Mouse (Mus musculus) erythroblast, embryonic 14.5 days (primary cell): ENCODE measurements around the gene Gal3st4. TPM values are rescaled to one million over a fixed set of nuclear protein-coding genes. Genes with fewer than 3 reads are reported as not detected.

Experiments used
- H3K27me3 ChIP-seq: 2 replicates; pipeline ENCODE4 v1.6.1; 2012; ENCODE audit warnings: inconsistent platforms; ENCODE audit not compliant: control insufficient read depth
- H3K36me3 ChIP-seq: 2 replicates; pipeline ENCODE4 v1.6.1; 2012; ENCODE audit warnings: mild to moderate bottlenecking, inconsistent platforms; ENCODE audit not compliant: control insufficient read depth
- H3K4me1 ChIP-seq: 2 replicates; pipeline ENCODE4 v1.6.1; 2012; ENCODE audit warnings: inconsistent platforms; ENCODE audit not compliant: control insufficient read depth
- H3K4me3 ChIP-seq: replicated peaks from 2 replicates; pipeline ENCODE3; 2012; ENCODE audit warnings: moderate library complexity, mild to moderate bottlenecking, inconsistent platforms
- H3K9me3 ChIP-seq: 2 replicates; pipeline ENCODE4 v1.6.1; 2012; ENCODE audit warnings: low read length, inconsistent platforms, mixed read lengths; ENCODE audit not compliant: control insufficient read depth
- GATA1 ChIP-seq: IDR thresholded peaks from 2 replicates; pipeline ENCODE4 v1.6.1; 2012; ENCODE audit warnings: low read length, inconsistent platforms, mixed read lengths
- TAL1 ChIP-seq: IDR thresholded peaks from 3 replicates; pipeline ENCODE4 v1.6.1; 2012; ENCODE audit warnings: low read length, inconsistent platforms, mixed read lengths
- polyA plus RNA-seq: library from polyadenylated mRNA; stranded (reverse); fragments of >175 nt; gene quantifications from 2 replicates; pipeline ENCODE4 v1.2.3, GENCODE M21; 2012

Gene Gal3st4
- polyA plus RNA-seq, 1 experiment: not detected

DNA sequence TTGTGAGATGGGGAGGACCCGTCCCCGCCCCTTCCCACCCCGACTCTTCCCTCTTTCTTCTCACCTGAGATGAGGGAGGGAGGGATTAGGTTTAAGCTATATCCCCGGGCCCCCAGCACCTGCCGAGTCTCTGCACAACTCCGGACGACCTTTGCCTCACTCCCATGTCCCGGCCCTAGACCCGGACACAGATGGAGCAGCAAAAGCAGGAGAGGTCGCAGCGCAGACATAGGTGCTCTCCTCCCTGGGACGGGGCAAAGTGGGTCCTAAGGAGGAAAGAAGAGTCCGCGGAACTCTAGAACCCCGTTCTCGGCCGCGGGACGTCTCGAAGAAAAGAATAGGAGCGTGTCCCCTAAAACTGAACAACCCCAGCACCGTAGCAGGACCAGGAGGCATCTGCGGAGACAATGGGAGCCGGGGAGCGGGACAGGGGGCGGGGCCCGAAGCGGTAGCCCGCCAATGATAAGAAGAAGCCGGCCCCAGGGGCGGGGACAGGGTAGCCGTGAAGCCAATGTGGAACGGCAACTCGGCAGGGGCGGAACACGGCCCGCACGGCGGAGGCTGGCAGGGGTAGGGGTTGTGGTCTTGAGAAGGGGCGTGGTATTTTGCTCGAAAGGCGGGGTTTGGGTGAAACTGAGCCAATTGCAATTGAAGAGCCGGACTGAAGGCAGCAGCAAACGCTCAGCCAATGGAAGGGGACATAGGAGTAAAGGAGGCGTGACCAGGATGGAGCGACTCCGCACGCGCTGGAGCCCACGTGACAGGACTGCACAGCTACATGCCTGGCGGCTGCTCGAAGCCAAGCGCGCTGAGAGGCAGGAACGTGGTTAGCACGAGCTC is 7.2 kb upstream of the Gal3st4 start, which contains the start of the genes Gm43720, Gpc2 and Stag3:
TSS of gene Gm43720 (minus strand) at position 374 of the 840 bp plus-strand sequence.
TSS of gene Gpc2 (minus strand) at position 421 of the 840 bp plus-strand sequence.
TSS of gene Stag3 (plus strand) at position 656 of the 840 bp plus-strand sequence.
- H3K4me3 ChIP-seq: peak within 1 kb of the TSS; percentile 62
- peaks cover 5% of the 10 kb centered on the region; the same call in 1 of the 2 replicates for H3K36me3 ChIP-seq
- TF ChIP-seq GATA1 (no peak), TAL1 (no peak)
- peaks cover 26% of the 10 kb centered on the region for H3K27me3 ChIP-seq
- peaks cover 7% of the 10 kb centered on the region for H3K9me3 ChIP-seq
- H3K4me1 ChIP-seq: peaks cover 24% of the 10 kb centered on the region

- peaks cover 7% of the 10 kb centered on the region for H3K9me3 ChIP-seq
- H3K4me3 ChIP-seq: no peak overlapping the region
- H3K4me1 ChIP-seq: peaks cover 24% of the 10 kb centered on the region
- H3K27me3 ChIP-seq: peaks cover 38% of the 10 kb centered on the region
- TF ChIP-seq GATA1 (no peak), TAL1 (no peak)
- H3K36me3 ChIP-seq: no peaks in the 10 kb centered on the region; the same call in 1 of the 2 replicates
These were observed 5.4 kb upstream of the Gal3st4 start for GRCm38 (mm10) chr5:138277994-138278393.

- TF ChIP-seq TAL1: no peak
- TF ChIP-seq GATA1: no peak
- Histone ChIP-seq H3K27me3 (peaks cover 64% of the 10 kb centered on the region), H3K36me3 (no peaks in the 10 kb centered on the region), H3K4me3 (no peak overlapping the region), H3K4me1 (peaks cover 12% of the 10 kb centered on the region), H3K9me3 (peaks cover 5% of the 10 kb centered on the region)
These were observed 2.8 kb upstream of the Gal3st4 start for GRCm38 (mm10) chr5:138275216-138276050.

- Histone ChIP-seq H3K36me3 (no peaks in the 10 kb centered on the region), H3K9me3 (no peaks in the 10 kb centered on the region), H3K4me1 (no peaks in the 10 kb centered on the region; the same call in none of the 2 replicates), H3K4me3 (no peak overlapping the region), H3K27me3 (peaks cover 56% of the 10 kb centered on the region)
- TF ChIP-seq TAL1 (no peak), GATA1 (no peak)
These were observed 1.5 kb upstream of the Gal3st4 start for GRCm38 (mm10) chr5:138274186-138274585.

GRCm38 (mm10) chr5:138271232-138271631 is 1.4 kb downstream of the Gal3st4 start:
- TF ChIP-seq TAL1: no peak
- TF ChIP-seq GATA1: no peak
- peaks cover 50% of the 10 kb centered on the region for H3K27me3 ChIP-seq

GRCm38 (mm10) chr5:138268980-138269379 is 3.7 kb downstream of the Gal3st4 start:
- Histone ChIP-seq H3K27me3 (peaks cover 37% of the 10 kb centered on the region), H3K9me3 (no peaks in the 10 kb centered on the region), H3K36me3 (peaks cover 4% of the 10 kb centered on the region), H3K4me3 (no peak overlapping the region), H3K4me1 (peaks cover 15% of the 10 kb centered on the region)
- no peak for TF ChIP-seq TAL1
- TF ChIP-seq GATA1: no peak

More at GRCm38 (mm10) chr5:138271232-138271631, 1.4 kb downstream of the Gal3st4 start:
- Histone ChIP-seq H3K4me3 (no peak overlapping the region), H3K4me1 (no peaks in the 10 kb centered on the region; the same call in 1 of the 2 replicates), H3K36me3 (no peaks in the 10 kb centered on the region), H3K9me3 (no peaks in the 10 kb centered on the region)

DNA sequence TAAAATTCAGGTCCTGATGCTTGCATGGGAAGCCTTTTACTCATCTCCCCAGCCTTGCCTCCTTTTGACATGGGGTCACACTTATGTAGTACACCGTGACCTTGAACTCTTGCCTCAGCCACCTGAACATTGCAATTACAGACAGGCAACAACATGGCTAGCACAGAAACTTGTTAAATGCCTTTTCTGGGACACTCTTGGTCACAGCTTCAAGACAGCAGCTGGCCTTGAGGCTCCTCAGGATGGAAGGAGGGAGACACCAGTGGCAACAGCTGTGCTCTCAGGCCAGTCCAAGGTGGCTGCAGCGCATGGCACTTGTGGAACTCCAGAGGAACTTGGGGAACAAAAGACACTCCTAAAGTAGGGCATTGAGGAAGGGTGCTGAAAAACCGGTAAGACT is 5.5 kb downstream of the Gal3st4 start:
- TF ChIP-seq TAL1: no peak
- H3K27me3 ChIP-seq: peaks cover 19% of the 10 kb centered on the region
- no peak overlapping the region for H3K4me3 ChIP-seq
- no peaks in the 10 kb centered on the region for H3K9me3 ChIP-seq
- peaks cover 9% of the 10 kb centered on the region for H3K36me3 ChIP-seq
- H3K4me1 ChIP-seq: peaks cover 30% of the 10 kb centered on the region

DNA sequence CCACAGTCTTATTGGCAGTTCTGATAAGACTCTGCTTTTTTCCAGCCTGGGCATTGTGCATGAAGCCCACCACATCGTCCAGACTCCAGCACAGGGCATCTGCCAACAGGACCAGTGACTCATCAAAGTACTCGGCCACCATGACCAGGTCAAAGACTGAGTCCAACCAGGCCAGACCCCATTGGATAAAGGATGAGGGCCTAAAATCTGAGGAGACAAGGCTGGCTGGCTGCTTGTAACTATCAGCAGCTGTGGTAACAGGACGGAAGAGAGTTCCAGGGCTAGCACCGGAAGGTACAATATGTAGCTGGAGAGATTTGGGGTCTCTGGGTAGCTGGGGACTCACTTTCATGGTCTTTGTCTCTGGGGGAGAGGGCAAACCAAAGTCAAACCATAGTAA is 6.9 kb downstream of the Gal3st4 start:
- no peaks in the 10 kb centered on the region for H3K9me3 ChIP-seq

DNA sequence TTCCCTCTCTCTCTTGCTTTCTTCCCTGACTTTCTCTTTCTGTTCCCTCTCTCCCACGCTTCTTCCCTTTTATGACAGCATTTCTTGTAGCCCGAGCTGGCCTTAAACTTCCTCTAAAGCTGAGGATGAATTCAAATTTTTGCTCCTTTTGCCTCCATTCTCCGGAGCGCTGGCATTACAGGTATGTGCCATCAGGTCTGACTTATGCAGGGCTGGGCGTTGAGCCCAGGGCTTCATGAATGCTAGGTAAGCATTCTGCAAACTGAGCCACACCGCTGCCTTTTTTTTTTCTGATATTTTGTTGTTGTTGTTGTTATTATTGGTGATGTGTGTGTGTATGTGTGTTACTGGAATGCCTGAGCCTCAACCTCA is 8.4 kb downstream of the Gal3st4 start:
- no peaks in the 10 kb centered on the region for H3K27me3 ChIP-seq
- no peaks in the 10 kb centered on the region for H3K9me3 ChIP-seq
- peaks cover 59% of the 10 kb centered on the region for H3K4me1 ChIP-seq
- TF ChIP-seq TAL1: no peak
- no peak for TF ChIP-seq GATA1
- H3K36me3 ChIP-seq: peaks cover 38% of the 10 kb centered on the region
- H3K4me3 ChIP-seq: peak overlapping the region; percentile 95

More for the DNA sequence above, 6.9 kb downstream of the Gal3st4 start:
- H3K27me3 ChIP-seq: peaks cover 5% of the 10 kb centered on the region
- H3K36me3 ChIP-seq: peaks cover 23% of the 10 kb centered on the region
- TF ChIP-seq TAL1 (no peak), GATA1 (no peak)
- H3K4me3 ChIP-seq: no peak overlapping the region
- peaks cover 44% of the 10 kb centered on the region for H3K4me1 ChIP-seq
